Mouse (Mus musculus) brown adipose tissue, adult 24 weeks (tissue): ENCODE measurements around the gene Cryba2. TPM values are rescaled to one million over a fixed set of nuclear protein-coding genes. Genes with fewer than 3 reads are reported as not detected.

Experiments used
- H3K27ac ChIP-seq: fragments of 200-500 bp; replicated peaks from 2 replicates; pipeline ENCODE4 v1.5.1; 2012; ENCODE audit warnings: low read depth, mild to moderate bottlenecking, low read length
- H3K4me1 ChIP-seq: fragments of 200-500 bp; 2 replicates; pipeline ENCODE4 v1.6.1; 2012; ENCODE audit warnings: low read length, mixed read lengths; ENCODE audit not compliant: control insufficient read depth, insufficient read depth, insufficient read length
- H3K4me3 ChIP-seq: fragments of 200-500 bp; 2 replicates; pipeline ENCODE4 v1.5.1; 2012; ENCODE audit warnings: low read depth, mild to moderate bottlenecking, low read length, moderate library complexity; ENCODE audit not compliant: insufficient read depth
- polyA plus RNA-seq: library from polyadenylated mRNA; stranded (reverse); fragments of >200 nt; gene quantifications from 2 replicates; pipeline ENCODE4 v1.2.4, GENCODE M21; 2012; ENCODE audit not compliant: missing spikeins, insufficient read depth, insufficient read length

Gene Cryba2
- polyA plus RNA-seq, 1 experiment, result not detected

DNA sequence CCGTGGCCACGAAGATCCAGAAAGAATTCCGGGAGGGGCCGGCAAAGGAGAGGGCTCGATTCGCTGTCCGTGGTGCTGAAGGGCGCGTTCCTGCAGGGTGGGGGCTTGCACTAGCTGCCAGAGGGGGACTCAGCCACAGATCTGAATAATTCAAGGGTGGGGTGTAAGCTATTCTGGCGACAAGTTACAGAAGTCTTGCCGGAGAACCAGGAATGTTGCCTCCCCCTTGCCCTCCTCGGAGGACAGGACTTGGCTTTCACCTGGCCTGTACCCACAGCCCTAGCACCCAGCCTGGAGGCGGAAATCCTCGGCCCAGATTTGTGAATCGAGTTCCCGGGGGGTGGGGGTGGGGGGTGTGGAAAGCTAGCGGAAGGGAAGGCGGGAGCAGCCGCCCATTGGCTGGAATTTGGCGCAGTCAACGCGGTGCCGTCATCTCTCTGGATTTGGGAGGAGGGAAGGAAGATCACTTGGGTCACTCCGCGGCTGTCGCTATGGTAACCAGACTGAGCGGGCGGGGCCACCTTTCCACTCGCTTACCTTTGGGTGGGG lies 34.7 kb downstream of the Cryba2 start:
- no peak overlapping the region for H3K27ac ChIP-seq
- no peaks in the 10 kb centered on the region for H3K4me1 ChIP-seq
- no peak overlapping the region for H3K4me3 ChIP-seq

- Histone ChIP-seq H3K4me3 (no peak overlapping the region), H3K27ac (no peak overlapping the region), H3K4me1 (no peaks in the 10 kb centered on the region)
These were observed 35.3 kb downstream of the Cryba2 start for GRCm38 (mm10) chr1:74857677-74858076.

DNA sequence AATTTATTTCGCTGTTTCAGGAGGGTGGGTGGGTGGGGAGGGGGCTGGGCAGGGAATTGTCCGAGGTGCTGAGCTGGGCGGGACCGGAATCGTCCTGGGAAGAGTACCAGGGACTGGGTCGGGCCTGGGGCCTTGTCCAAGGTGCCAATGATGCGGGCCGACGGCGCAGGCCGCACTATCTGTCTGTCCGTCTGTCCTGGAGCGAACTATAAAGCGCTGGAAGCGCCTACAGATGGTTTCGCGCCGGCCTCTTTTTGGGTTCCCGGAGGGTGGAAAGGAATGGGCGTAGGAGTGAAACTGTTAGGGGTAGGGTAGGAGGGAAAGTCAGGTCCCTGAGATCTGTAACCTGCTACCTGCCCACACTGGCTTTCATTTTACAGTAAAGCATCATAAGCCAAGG lies 35.7 kb downstream of the Cryba2 start:
- no peak overlapping the region for H3K27ac ChIP-seq
- H3K4me3 ChIP-seq, result no peak overlapping the region
- no peaks in the 10 kb centered on the region for H3K4me1 ChIP-seq

DNA sequence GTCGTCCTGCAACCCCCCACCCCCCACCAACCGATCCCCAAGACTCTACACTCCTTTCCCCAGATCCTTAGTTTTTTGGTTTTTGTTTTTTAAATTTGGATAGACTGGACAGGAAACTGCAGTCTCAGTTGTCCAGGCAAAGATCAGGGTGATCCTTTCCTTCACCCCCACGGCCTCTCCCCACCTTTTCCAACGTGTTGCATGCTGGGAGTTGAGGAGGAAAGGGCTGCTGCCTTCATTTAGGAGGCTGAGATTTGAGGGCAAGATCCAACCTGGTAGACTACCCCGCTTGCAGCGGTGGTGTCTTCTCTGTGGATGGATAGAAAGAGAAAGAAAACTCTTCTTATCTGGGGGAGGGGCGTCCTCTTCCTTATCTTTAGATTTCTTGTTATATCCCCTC lies 36.2 kb downstream of the Cryba2 start:
- H3K27ac ChIP-seq, result no peak overlapping the region
- H3K4me1 ChIP-seq, result no peaks in the 10 kb centered on the region
- no peak overlapping the region for H3K4me3 ChIP-seq

GRCm38 (mm10) chr1:74856439-74856720 lies 36.6 kb downstream of the Cryba2 start:
- Histone ChIP-seq H3K4me3 (no peak overlapping the region), H3K27ac (no peak overlapping the region), H3K4me1 (no peaks in the 10 kb centered on the region)

DNA sequence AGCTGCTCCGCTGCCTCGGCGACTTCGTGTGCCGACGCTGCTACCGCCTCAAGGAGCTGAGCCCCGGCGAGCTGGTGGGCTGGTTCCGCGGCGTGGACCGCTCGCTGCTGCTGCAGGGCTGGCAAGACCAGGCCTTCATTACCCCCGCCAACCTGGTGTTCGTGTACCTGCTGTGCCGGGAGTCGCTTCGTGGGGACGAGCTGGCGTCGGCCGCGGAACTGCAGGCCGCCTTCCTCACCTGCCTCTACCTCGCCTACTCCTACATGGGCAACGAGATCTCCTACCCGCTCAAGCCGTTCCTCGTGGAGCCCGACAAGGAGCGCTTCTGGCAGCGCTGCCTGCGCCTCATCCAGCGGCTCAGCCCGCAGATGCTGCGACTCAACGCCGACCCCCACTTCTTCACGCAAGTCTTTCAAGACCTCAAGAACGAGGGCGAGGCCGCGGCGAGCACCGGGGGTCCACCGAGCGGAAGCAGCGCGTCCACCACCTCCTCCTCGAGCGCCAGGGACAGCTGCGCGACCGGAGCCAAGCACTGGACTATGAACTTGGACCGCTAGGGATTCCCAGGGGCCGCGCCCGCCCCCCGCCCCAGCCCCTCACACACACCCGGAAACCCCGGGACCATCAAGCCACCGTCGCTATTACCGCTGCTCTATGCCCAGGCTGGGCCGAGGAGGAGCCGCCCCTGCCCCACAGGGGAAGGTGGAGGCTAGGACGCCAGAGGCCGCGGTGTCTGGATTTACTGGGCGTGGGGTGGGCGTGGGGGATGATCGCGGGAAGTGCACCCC lies 37.1 kb downstream of the Cryba2 start:
- no peaks in the 10 kb centered on the region for H3K4me1 ChIP-seq
- no peak overlapping the region for H3K4me3 ChIP-seq
- no peak overlapping the region for H3K27ac ChIP-seq

DNA sequence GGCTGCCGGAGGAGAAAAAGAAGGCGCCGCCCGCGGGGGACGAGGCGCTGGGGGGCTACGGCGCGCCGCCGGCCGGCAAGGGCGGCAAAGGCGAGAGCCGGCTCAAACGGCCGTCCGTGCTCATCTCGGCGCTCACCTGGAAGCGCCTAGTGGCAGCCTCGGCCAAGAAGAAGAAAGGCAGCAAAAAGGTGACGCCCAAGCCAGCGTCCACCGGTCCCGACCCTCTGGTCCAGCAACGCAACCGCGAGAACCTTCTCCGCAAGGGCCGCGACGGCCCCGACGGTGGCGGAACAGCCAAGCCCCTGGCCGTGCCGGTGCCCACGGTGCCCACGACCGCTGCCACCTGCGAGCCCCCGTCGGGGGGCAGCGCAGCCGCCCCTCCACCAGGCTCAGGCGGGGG lies 37.8 kb downstream of the Cryba2 start:
- Histone ChIP-seq H3K4me1 (no peaks in the 10 kb centered on the region), H3K27ac (no peak overlapping the region), H3K4me3 (peak overlapping the region; percentile 25)

- no peak within 1 kb of the TSS for H3K27ac ChIP-seq
- H3K4me1 ChIP-seq, result no peaks in the 10 kb centered on the region
- peak within 1 kb of the TSS; percentile 25 for H3K4me3 ChIP-seq
These were observed 38.5 kb downstream of the Cryba2 start, which contains the start of gene Cdk5r2 for GRCm38 (mm10) chr1:74854306-74855056. Gene Cdk5r2 (plus strand): TSS chr1:74854934.

DNA sequence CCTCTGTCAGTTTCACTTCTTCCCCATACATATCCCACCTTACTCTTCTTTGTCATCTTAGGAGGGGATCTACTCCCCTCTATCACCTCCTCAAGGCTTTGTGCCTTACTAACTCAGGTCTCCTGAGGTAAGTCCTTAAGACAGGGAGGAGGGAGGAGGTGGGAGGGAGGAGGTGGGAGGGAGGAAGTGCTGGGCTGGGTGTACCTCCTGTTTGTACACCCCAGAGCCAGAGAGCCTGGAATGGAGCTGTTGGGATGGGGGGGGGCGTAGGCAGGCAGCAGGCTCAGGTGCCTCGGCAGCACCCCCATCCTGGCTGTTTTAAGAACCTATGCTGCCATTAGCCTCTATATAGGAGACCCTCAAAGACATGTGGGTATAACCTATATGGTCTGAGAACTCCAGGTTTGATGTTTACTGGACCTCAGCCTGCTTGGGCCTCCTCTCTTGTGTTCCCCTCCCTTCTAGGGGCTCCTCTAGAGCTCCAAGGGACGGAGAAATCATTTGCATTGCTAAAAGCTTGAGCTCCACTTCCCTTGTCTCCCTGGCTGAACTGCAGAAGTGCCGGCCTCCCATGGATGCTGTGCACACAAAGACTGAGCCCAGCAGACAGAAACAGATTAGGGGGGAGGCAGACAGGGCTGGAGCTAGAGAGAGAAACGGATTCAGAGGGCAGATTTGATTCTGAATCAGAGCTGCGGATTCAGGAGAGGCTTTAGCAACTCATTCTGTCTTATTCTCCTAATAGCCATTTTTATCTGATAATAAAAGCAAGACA lies 41.8 kb downstream of the Cryba2 start:
- Histone ChIP-seq H3K4me3 (no peak overlapping the region), H3K27ac (no peak overlapping the region), H3K4me1 (no peaks in the 10 kb centered on the region)

- no peak overlapping the region for H3K27ac ChIP-seq
- no peak overlapping the region for H3K4me3 ChIP-seq
- no peaks in the 10 kb centered on the region for H3K4me1 ChIP-seq
These were observed 42.7 kb downstream of the Cryba2 start for GRCm38 (mm10) chr1:74850251-74850650.

DNA sequence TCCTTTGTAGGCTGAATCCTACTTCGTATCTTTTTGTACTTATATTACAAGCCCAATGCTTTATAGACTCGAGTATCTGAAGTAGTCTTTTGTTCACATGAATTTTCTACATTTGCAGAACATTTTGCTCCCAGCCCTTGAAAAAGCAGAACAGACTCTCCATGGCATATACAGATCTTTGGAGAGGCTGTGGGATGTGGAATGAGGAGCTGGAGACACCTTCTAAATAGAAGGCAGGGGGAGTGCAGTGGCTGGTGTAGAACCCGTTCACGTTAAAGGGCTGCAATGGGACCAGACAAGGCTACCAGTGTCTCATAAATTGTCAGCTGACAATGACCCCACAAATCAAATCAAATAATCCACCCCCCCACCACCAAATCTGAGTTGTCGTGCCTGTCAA lies 44.0 kb downstream of the Cryba2 start:
- Histone ChIP-seq H3K4me1 (no peaks in the 10 kb centered on the region), H3K27ac (no peak overlapping the region), H3K4me3 (no peak overlapping the region)

- Histone ChIP-seq H3K27ac (no peak overlapping the region), H3K4me3 (no peak overlapping the region), H3K4me1 (no peaks in the 10 kb centered on the region)
These were observed 46.6 kb downstream of the Cryba2 start for GRCm38 (mm10) chr1:74846341-74846740.

DNA sequence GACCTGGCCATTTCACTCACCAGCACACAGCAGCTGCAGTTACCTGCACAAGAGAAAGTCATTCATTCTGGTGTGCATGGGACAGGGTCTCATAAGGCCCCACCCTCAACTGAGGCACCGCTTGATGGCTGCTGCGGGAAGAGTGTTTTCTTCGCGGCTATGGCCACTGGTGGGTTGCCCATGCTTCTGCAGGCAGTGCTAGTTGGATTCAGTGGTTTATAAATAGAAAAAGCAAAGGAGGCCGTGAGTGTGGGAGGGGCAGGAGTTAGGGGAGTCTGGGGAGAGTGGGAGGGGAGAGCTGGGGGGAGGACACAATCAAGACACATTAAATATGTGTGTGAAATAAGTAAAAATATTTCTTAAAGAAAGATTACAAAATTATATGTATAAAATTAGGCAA lies 49.9 kb downstream of the Cryba2 start:
- Histone ChIP-seq H3K27ac (no peak overlapping the region), H3K4me1 (no peaks in the 10 kb centered on the region), H3K4me3 (no peak overlapping the region)
